1 mouse cellular context compared by ENCODE assay signal in genomic region chr8:4212809-4213209, GRCm38 (mm10).
TF ChIP-seq lines count a peak whose summit lies in the region.

No protein-coding gene starts in this region.

TF ChIP-seq in CH12.LX, 34 proteins besides CTCF, POLR2A, EP300 and RAD21 (continued from another document):
- no peak for TF ChIP-seq ZMIZ1 (IDR thresholded peaks at IDR 0.05; ENCODE audit: low read depth, low read length)
- TF ChIP-seq NRF1 (IDR thresholded peaks at IDR 0.05; ENCODE audit: low read depth, low read length) = no peak
- TF ChIP-seq TBP (conservative IDR thresholded peaks at IDR 0.05; ENCODE audit: low read depth, low read length) = no peak
- TF ChIP-seq MAX (IDR thresholded peaks at IDR 0.05; ENCODE audit: low read length) = no peak
- no peak for TF ChIP-seq IRF4 (IDR thresholded peaks at IDR 0.05; ENCODE audit: low read depth, low read length)
- TF ChIP-seq PAX5 (IDR thresholded peaks at IDR 0.05; ENCODE audit: low read length) = no peak
